In the genomic region with DNA sequence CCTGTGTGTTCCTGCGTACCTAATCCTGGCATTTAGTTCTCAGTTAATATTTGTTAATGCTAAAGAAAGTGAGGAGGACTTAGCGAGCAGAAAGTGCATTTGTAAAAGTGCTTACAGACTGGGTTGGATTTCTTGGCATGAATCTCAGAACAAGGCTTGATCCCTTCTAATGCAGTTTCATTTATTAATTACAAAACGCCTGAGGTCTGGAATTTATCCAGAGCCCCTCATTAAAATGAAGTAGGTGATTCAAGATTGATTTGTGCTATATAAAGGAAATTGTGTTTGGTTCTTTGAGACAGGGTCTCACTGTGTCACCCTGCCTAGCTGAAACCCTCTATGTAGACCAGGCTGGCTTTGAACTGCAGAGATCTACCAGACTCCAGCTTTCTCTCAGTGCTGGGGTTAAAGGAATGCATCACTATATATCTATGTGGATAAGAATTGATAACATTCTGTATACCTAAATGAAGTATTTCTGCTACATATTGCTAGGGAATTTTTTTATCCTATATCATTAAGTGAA, we compare ENCODE assay signal across 23 mouse cellular contexts. TPM values are rescaled to one million over a fixed set of nuclear protein-coding genes. Genes with fewer than 3 reads are reported as not detected.
DNase-seq lines count a peak whose midpoint lies in the region; ATAC-seq and TF ChIP-seq lines count a peak whose summit lies in the region.
"Had no signal": no experiment of that assay in that cellular context is flagged by ENCODE, and none has a peak within 500 bp of the region (broad histone marks: within the 10 kb centered on the region; RNA-seq: fewer than 3 reads in every experiment).

No protein-coding gene starts in this region.

- H3K4me1 ChIP-seq in forebrain, embryonic 13.5 days = peaks cover 11% of the 10 kb centered on the region
- 0 out of 2 replicates have a peak, but pooled peaks cover 9% of the 10 kb centered on the region for H3K4me1 ChIP-seq in forebrain, embryonic 15.5 days
- H3K4me1 ChIP-seq in forebrain, embryonic 14.5 days (ENCODE audit: control insufficient read depth, insufficient read depth, low read length) = no peaks in the 10 kb centered on the region
- no peaks in the 10 kb centered on the region for H3K4me1 ChIP-seq in forebrain, embryonic 10.5 days
- H3K4me1 ChIP-seq in thymus, adult 2 months (replicated peaks; ENCODE audit: control insufficient read depth, insufficient read depth, low read length) = no peaks in the 10 kb centered on the region

- H3K36me3 ChIP-seq in forebrain, embryonic 13.5 days (ENCODE audit: poor library complexity, severe bottlenecking) = no peaks in the 10 kb centered on the region
- no peaks in the 10 kb centered on the region for H3K36me3 ChIP-seq in forebrain, embryonic 15.5 days
- H3K36me3 ChIP-seq in forebrain, embryonic 14.5 days (ENCODE audit: control insufficient read depth, insufficient read depth, low read length) = no peaks in the 10 kb centered on the region
- H3K36me3 ChIP-seq in forebrain, embryonic 10.5 days (replicated peaks) = no peaks in the 10 kb centered on the region
- no peaks in the 10 kb centered on the region for H3K36me3 ChIP-seq in thymus, adult 2 months (ENCODE audit: control insufficient read depth, insufficient read depth, low read length)
- H3K36me3 ChIP-seq: G1E had no signal

- peak; percentile 73; the same call in 1 of the 2 replicates for ATAC-seq in forebrain, embryonic 13.5 days
- no peak for ATAC-seq in forebrain, embryonic 15.5 days (replicated peaks)
- ATAC-seq in forebrain, embryonic 14.5 days = peak; percentile 76; the same call in 1 of the 2 replicates
- ATAC-seq: activated CD4-positive, CD25-positive, alpha-beta regulatory T cell, adult 4 months; CD4-positive, CD25-positive, alpha-beta regulatory T cell, adult 4 months; Patski had no signal

- no peaks in the 10 kb centered on the region for H3K9me3 ChIP-seq in forebrain, embryonic 13.5 days (replicated peaks)
- no peaks in the 10 kb centered on the region for H3K9me3 ChIP-seq in forebrain, embryonic 15.5 days
- H3K9me3 ChIP-seq in forebrain, embryonic 14.5 days (replicated peaks; ENCODE audit: control insufficient read depth, low read length) = no peaks in the 10 kb centered on the region
- H3K9me3 ChIP-seq in forebrain, embryonic 10.5 days = no peaks in the 10 kb centered on the region
- H3K9me3 ChIP-seq: G1E had no signal

- H3K4me3 ChIP-seq in forebrain, embryonic 13.5 days = no peak overlapping the region
- H3K4me3 ChIP-seq in forebrain, embryonic 15.5 days = no peak overlapping the region
- no peak overlapping the region for H3K4me3 ChIP-seq in forebrain, embryonic 14.5 days (ENCODE audit: low read depth, low read length)
- no peak overlapping the region for H3K4me3 ChIP-seq in forebrain, embryonic 10.5 days
- no peak overlapping the region for H3K4me3 ChIP-seq in thymus, adult 2 months (ENCODE audit: control insufficient read depth, insufficient read depth, low read length)

- H3K4me2 ChIP-seq in forebrain, embryonic 13.5 days = no peak overlapping the region
- no peak overlapping the region for H3K4me2 ChIP-seq in forebrain, embryonic 15.5 days (replicated peaks)
- H3K4me2 ChIP-seq in forebrain, embryonic 14.5 days (ENCODE audit: low read length) = no peak overlapping the region

- DNase-seq in forebrain, embryonic 14.5 days (ENCODE audit: low spot score) = peak; percentile 72
- no peak for DNase-seq in forebrain, embryonic 10.5 days (ENCODE audit: extremely low spot score, low spot score)
- peak; percentile 82 for DNase-seq in brain, embryonic 14.5 days (ENCODE audit: low read depth)
- no peak for DNase-seq in thymus, adult 2 months
- DNase-seq: adrenal gland, adult 2 months; adrenal gland, adult 8-10 months; adrenal gland, postnatal 10 days; adrenal gland, postnatal 14 days; adrenal gland, postnatal 25 days; adrenal gland, postnatal 36 days; B cell, adult 2 months; cerebellum, adult 11 months; cerebellum, adult 11-12 months; cerebellum, adult 18-20 months; cerebellum, adult 2 months had no signal

- TF ChIP-seq POLR2A in brain, embryonic 14.5 days (IDR thresholded peaks at IDR 0.05; ENCODE audit: borderline replicate concordance, extremely low read depth, insufficient read depth, insufficient read length, poor library complexity, severe bottlenecking) = no peak
- no peak for TF ChIP-seq POLR2A in thymus, adult 2 months (IDR thresholded peaks at IDR 0.05; ENCODE audit: control insufficient read depth, extremely low read depth, insufficient read depth, low read length, poor library complexity)

- WGBS in forebrain, embryonic 13.5 days = 44% methylated on average over 3 of the region's 3 CpGs
- 29% methylated on average over 3 of the region's 3 CpGs for WGBS in forebrain, embryonic 15.5 days
- WGBS in forebrain, embryonic 14.5 days = 20% methylated on average over 3 of the region's 3 CpGs
- 79% methylated on average over 3 of the region's 3 CpGs for WGBS in forebrain, embryonic 10.5 days
- WGBS in thymus, adult 2 months = 89% methylated on average over 3 of the region's 3 CpGs

- H3K27ac ChIP-seq in forebrain, embryonic 13.5 days = no peak overlapping the region
- no peak overlapping the region for H3K27ac ChIP-seq in forebrain, embryonic 15.5 days (replicated peaks)
- H3K27ac ChIP-seq in forebrain, embryonic 14.5 days (ENCODE audit: low read depth, low read length) = no peak overlapping the region
- H3K27ac ChIP-seq in forebrain, embryonic 10.5 days = no peak overlapping the region
- H3K27ac ChIP-seq in thymus, adult 2 months (ENCODE audit: control insufficient read depth, insufficient read depth, low read length) = no peak overlapping the region

- H3K27me3 ChIP-seq in forebrain, embryonic 13.5 days = no peaks in the 10 kb centered on the region
- H3K27me3 ChIP-seq in forebrain, embryonic 15.5 days = no peaks in the 10 kb centered on the region
- no peaks in the 10 kb centered on the region for H3K27me3 ChIP-seq in forebrain, embryonic 14.5 days (replicated peaks; ENCODE audit: control insufficient read depth, insufficient read depth, low read length)
- H3K27me3 ChIP-seq in forebrain, embryonic 10.5 days (ENCODE audit: poor library complexity, severe bottlenecking) = no peaks in the 10 kb centered on the region
- no peaks in the 10 kb centered on the region for H3K27me3 ChIP-seq in thymus, adult 2 months (ENCODE audit: control insufficient read depth, insufficient read depth, low read length)
- H3K27me3 ChIP-seq: CH12.LX, Patski had no signal

- H3K9ac ChIP-seq in forebrain, embryonic 13.5 days = no peak overlapping the region
- no peak overlapping the region for H3K9ac ChIP-seq in forebrain, embryonic 15.5 days (replicated peaks)
- H3K9ac ChIP-seq in forebrain, embryonic 14.5 days (ENCODE audit: low read length) = no peak overlapping the region

- TF ChIP-seq CTCF in brain, embryonic 14.5 days (IDR thresholded peaks at IDR 0.05; ENCODE audit: borderline replicate concordance, extremely low read depth, insufficient read depth, insufficient read length) = no peak
- no peak for TF ChIP-seq CTCF in thymus, adult 2 months (IDR thresholded peaks at IDR 0.05; ENCODE audit: borderline replicate concordance, control insufficient read depth, extremely low read depth, insufficient read depth, low read length, poor library complexity)

RNA-seq across cellular contexts. Expression of a gene that starts 32.1 kb away (rescaled TPM):
- polyA plus RNA-seq in forebrain, embryonic 13.5 days (2015; fragmentation: Nextera tagmentation; extraction: Ambion mirVana) = 4.1 and 6.0 TPM in 2 replicates
- polyA plus RNA-seq in forebrain, embryonic 15.5 days (2015; fragmentation: Nextera tagmentation; extraction: Ambion mirVana) = 8.5 and 10.6 TPM in 2 replicates
- polyA plus RNA-seq in forebrain, embryonic 14.5 days (2014; fragmentation: Nextera tagmentation; extraction: Ambion mirVana) = 6.3 and 9.1 TPM in 2 replicates
- polyA plus RNA-seq in forebrain, embryonic 10.5 days (2016; fragmentation: Nextera tagmentation; extraction: Ambion mirVana) = 0.25 and 0.41 TPM in 2 replicates
- polyA plus RNA-seq in brain, embryonic 14.5 days (2012; rRNA removed) = 11.7 and 28.5 TPM in 2 replicates
- 0.03 TPM in 1 of 2 replicates, not detected in the other for polyA plus RNA-seq in thymus, adult 2 months (2012; rRNA removed)
- polyA plus RNA-seq: C2C12; CD4-positive, CD25-positive, alpha-beta regulatory T cell, adult 4 months; G1E; Patski had no signal

Comparison
In these comparisons a context has a peak if more than half of its experiments do, and no peak if none do; other contexts are left out.
1. DNase-seq: peak in forebrain, embryonic 14.5 days (single experiment) and brain, embryonic 14.5 days (single experiment); none in forebrain, embryonic 10.5 days (single experiment) and thymus, adult 2 months (single experiment).